Mouse (Mus musculus): ENCODE results near the gene Slc39a11.
"Not testable (repeated sequence)": the region's sequence is repeated elsewhere in the genome, so short reads cannot be mapped to it uniquely, and the experiment has no call there.

DNA sequence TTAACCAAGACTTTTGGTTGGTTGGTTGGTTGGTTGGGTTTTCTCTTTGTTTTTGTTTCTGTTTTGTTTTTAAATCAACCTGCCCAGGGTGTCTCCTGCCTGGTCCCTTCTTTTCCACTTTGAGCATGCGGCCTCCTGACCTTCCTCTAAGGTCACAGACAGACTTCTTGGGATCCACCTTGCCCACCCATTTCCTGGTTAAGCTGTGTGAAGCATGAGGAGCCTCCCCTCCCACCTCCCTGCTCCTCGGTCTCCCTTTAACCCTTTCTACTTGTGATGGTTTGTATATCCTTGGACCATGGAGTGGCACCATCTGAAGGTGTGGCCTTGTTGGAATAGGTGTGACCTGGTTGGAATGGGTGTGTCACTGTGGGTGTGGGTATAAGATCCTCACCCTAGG, 82.0 kb downstream of the Slc39a11 start:
- not testable (repeated sequence) for TF ChIP-seq EP300, CTCF (IDR thresholded peaks at IDR 0.05)

Measured in lung, postnatal 0 days (tissue).